Mouse (Mus musculus) adrenal gland, adult 18-20 months (tissue): ENCODE data around the gene Flvcr1. TPM values are rescaled to one million over a fixed set of nuclear protein-coding genes. Genes with fewer than 3 reads are reported as not detected.

Experiments used
- DNase-seq, 2 experiments: peaks; one replicate each; pipeline ENCODE4 v3.0.0; 2021 to 2022; ENCODE audit warnings: low spot score in 2 of 2
- total RNA-seq, 2 experiments: library from RNA; stranded (reverse); gene quantifications; 1 replicate in 1 of 2; 2 replicates in 1 of 2; pipeline ENCODE4 v1.2.3; 2021

Flvcr1 gene
- total RNA-seq, 2 experiments from 2014 or later, result 9.9 to 14.6 TPM

DNA sequence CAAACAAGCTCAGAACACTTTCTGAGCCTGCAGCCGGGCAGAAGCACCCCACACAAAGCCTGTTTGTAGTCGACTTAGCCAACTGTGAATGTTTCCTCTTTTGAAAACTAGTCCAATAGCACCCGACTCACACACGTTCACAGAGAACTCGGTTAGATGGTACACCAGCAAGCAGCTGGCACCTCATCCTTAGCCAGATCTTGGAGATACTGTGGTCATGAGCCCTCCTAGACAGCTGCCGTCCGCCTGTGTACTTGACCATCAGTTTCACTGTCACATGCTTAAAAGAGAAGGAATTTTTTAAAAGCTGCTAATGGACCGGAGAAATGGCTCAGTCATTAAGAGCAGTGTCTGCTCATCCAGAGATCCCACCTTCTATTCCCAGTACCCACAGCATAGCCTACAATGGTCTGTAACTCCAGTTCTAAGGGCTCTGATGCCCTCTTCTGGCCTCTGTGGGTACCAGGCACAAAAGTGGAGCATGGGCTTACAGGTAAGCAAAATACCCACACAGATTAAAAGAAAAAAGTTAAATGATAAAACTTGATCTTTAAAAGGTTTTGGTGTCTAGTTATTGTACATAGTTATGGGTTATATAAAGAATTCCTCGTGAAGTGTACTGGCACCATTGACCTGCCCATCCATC, 36.4 kb downstream of the Flvcr1 start:
- no peak for DNase-seq

- no peak for DNase-seq
Observed at GRCm38 (mm10) chr1:190981412-190981811, 44.5 kb downstream of the Flvcr1 start.

GRCm38 (mm10) chr1:190980470-190980869, 45.5 kb downstream of the Flvcr1 start:
- DNase-seq, result no peak

DNA sequence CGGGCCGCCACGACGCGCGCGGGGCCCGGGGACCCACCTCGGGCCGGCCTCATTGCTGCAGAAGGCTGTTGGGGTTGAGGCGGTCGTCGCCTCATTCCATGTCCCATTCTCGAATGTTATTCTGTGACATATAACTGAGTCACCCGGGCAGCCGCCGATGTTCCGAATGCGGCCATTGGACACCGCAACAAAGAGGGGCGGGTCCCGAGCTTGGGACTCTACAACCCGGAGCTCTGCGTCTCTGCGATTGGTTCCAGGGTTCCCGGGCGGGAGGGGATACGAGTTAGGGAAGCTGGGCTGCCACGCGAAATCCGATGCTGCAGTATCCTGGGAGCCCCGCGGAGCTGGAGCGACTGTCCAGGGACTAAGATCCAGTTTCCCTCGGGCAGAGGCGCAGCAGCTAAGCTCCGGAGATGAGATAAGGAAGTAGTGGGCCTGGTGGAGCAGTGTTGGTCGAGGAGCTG, 46.8 kb downstream of the Flvcr1 start, which contains the start of gene Vash2:
Gene Vash2, minus strand, starts transcription at position 197 of the 464 bp plus-strand sequence.
- peak; percentile 64 to 73 for DNase-seq

DNA sequence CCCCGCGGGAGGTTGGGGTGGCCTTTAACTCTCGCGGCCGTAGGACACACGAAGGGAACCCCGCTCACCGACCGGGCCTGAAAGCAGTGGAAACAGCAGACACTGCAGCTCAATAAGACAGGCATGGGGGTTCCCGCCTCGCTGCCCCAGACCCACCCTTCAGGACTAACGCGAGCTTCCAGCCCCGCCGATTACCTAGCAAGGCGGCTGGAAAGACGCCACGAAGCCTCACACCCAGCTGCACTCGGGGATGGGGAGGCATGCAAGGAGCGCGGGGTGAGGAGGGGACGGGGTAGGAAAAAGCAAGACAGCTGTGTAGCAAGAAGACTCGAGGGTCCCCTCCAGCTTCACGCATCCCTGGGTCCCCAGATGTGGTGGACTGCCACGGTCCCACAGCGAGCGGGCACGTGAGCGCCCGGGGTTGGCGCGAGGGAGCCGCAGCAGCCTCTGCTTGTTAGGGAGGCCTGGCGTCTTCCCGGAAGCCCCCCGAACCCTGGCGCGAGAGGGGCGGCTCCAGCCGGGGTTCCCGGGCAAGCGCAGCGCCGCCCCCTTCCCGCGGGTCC, 47.4 kb downstream of the Flvcr1 start:
- DNase-seq, result peak in 1 of 2 experiments; percentile 26

- no peak for DNase-seq
Observed at GRCm38 (mm10) chr1:190978001-190978400, 48.0 kb downstream of the Flvcr1 start.

DNA sequence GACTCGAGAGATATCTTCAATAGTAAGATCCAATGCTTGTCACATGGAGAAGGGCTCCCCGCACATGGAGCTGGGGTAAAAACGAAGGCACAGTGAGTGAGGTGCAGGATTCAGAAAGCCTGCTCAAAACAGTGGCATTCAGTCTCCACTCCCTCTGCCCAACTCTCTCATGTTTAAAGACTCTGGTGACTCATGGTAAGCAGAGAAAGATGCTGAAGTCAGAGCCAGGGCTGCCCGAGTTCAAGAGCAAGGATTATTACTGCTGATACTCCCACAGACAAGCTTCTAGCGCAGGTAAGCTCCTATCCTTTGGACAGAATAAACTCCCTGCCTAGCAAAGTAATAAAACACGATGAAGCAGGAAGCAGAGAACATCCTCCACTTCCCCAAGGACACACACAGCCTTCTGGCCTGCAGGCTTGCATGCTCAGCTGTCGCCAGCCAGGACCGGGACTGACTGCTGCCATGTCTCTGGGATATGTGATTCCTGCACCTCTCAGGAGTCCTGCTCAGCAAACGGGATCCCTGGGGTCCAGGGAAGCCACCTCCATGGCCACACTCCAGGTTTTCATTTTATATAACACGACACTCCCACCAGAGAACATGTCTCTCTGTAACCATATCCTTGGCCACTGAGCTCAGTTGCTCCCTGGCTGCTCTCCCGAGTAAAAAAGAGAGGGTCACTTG, 48.9 kb downstream of the Flvcr1 start:
- no peak for DNase-seq

- no peak for DNase-seq
Observed at GRCm38 (mm10) chr1:190974833-190975232, 51.1 kb downstream of the Flvcr1 start.

DNA sequence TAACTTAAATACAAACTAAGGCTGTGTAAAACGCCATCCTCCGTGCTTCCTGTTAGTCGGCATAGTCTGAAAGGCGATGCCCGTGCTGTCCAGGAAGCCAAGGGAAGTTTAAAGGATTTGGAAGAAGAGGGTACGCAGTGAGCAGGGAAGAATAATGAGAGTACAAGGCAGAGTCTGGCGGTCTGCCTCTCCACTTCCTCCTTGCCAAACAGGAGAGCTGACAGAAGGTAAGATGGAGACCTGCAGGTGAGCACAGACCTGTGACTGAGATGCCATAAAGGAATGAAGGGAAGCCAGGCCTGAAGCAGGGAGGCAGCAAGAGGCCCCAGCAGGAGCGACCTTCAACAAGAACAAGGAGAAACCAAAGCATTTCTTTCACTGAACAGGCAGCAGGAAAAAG, 51.8 kb downstream of the Flvcr1 start:
- DNase-seq, result no peak

DNA sequence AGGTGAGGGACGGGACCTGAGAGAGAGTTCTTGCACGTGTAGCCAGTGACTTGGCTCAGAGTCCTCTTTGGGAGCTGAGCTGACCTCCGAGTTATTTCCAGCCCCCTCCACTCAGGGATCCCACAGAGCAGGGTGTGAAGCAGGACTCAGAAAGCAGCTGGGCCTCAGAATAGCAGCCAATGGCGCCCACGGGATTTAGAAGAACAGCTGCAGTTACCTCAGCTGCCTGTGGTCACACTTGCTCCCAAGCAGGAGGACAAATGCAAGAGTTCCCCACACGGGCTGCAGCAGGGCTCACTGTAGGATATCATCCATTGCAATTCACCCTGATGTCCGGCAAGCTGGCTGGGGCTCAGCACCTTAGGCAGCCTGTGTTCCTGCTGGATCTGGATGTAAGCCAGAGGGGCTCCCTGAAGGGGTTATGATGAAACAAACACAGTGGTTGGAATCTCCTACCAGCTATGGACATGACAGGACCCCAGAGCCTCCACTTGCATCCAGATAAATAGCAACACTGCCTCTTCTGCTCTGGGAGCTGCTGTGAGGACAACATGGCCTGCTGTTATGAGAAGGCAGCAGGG, 53.3 kb downstream of the Flvcr1 start:
- DNase-seq, result no peak

GRCm38 (mm10) chr1:190971708-190972610, 54.0 kb downstream of the Flvcr1 start:
- no peak for DNase-seq

- DNase-seq, result no peak
Observed at GRCm38 (mm10) chr1:190968010-190968409, 57.9 kb downstream of the Flvcr1 start.

DNA sequence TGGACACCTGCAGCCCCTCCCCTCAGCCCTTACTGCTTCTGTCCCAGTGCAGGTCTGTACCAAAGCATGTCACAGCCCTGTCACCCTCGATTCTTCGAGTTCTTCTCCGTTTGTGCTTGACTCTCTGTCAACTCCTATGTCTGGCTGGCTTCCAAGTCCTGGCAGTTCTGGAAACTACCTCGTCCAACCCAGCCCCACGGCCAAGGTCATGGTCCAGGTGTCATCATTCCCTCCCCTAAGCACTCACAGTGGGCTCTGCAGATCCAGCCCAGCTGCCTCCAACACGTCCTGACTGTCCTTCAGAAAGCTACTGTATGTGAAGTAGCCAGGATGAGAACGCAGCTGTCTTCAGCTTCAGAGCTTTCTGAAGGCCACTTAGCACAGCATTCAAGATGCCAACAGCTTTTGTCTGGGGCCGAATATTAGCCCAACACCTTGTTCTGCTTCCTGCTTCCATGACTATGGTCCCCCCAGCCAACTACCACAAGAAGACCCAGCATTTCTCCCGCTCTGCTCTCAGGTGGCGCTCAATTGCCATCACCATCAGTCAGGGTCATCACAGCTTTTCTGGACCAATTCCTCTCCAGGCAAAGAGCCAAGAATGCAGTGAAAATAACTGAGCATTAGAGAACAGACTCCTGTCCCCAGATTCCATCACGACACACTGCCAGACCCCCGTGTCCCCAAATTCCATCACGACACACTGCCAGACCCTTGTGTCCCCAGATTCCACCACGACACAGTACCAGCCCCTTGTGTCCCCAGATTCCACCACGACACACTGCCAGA, 60.8 kb downstream of the Flvcr1 start:
- DNase-seq, result no peak

DNA sequence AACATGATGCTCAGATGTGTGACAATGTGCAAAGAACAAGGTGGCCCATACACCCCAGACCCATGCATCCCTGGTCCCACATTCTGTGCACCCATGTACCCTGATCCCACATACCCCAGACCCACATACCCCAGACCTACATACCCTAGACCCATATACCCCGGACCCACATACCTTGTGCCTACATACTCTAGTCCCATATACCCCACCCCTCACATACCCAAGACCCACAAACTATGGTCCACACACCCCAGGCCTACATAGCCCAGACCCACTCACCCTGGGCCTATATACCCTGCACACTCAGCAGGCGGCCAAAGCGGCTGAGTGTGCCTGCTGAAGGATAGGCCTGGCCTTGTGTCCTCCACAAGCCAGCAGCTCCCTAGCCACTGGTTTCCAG, 63.2 kb downstream of the Flvcr1 start:
- DNase-seq, result no peak

DNA sequence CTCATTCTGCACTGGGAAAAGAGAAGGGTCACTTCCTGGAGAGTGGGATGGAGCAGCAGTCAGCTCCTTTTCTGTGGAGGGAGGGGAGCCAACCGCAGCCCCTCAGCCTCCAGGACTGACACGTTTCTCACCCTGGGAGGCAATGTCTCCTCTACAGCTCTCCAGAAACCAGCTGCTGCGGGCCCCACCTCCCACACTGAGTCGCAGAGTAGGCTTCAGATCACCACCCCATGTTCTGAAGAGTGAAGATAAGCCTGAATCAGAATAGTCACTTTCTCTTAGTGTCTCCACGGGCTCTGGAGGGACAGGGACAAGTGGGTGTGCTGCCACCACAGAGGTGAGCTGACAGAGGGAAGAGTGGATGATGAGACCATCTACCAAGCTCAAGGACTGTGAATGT, 67.1 kb downstream of the Flvcr1 start:
- no peak for DNase-seq

Other genes starting within 250 kb of the Flvcr1 start
- gene Rps6kc1, start 114.4 kb downstream of the Flvcr1 start, total RNA-seq, result 10 to 100 TPM; 18.9 to 20.7 TPM
- gene Angel2, start 101.0 kb downstream of the Flvcr1 start, total RNA-seq, result 10 to 100 TPM; 44.7 to 47.7 TPM
- gene Vash2, start 46.9 kb downstream of the Flvcr1 start, total RNA-seq, result under 1 TPM in 1 of 2 experiments, not detected in 1; 0.22 TPM
- not detected for gene Spata45, start 10.5 kb upstream of the Flvcr1 start, total RNA-seq
- gene Tatdn3, start 36.8 kb upstream of the Flvcr1 start, total RNA-seq, result 10 to 100 TPM; 14.0 to 16.4 TPM
- under 1 TPM; 0.58 to 0.63 TPM for gene Nsl1, start 36.9 kb upstream of the Flvcr1 start, total RNA-seq
- gene Batf3, start 71.7 kb upstream of the Flvcr1 start, total RNA-seq, result 1 to 10 TPM; 1.5 to 9.7 TPM
- not detected for gene Fam71a, start 138.7 kb upstream of the Flvcr1 start, total RNA-seq
- 10 to 100 TPM in 1 of 2 experiments, 1 to 10 TPM in 1; 6.0 to 30.7 TPM for gene Atf3, start 191.9 kb upstream of the Flvcr1 start, total RNA-seq